Comparison of ENCODE assay signal across 26 mouse cellular contexts in genomic region chr7:78651540-78651939, GRCm38 (mm10).
"Had no signal": no experiment of that assay in that cellular context is flagged by ENCODE, and none has a peak within 500 bp of the region (broad histone marks: within the 10 kb centered on the region; RNA-seq: fewer than 3 reads in every experiment).

No protein-coding gene starts in this region.

- ATAC-seq: hindbrain, embryonic 16.5 days; intestine, embryonic 15.5 days; intestine, postnatal 0 days; liver, postnatal 0 days had no signal

- H3K27ac ChIP-seq: gastrocnemius, adult 2 months; heart, adult 2 months; heart, embryonic 10.5 days; hindbrain, embryonic 10.5 days; hindbrain, embryonic 12.5 days; hindbrain, embryonic 14.5 days; intestine, embryonic 15.5 days; kidney, embryonic 15.5 days; layer of hippocampus, adult 2 months; left cerebral cortex, adult 2 months; limb, embryonic 10.5 days; limb, embryonic 12.5 days; liver, embryonic 13.5 days; liver, embryonic 15.5 days had no signal

- H3K4me3 ChIP-seq: gastrocnemius, adult 2 months; heart, adult 2 months; heart, embryonic 10.5 days; heart, embryonic 12.5 days; hindbrain, embryonic 10.5 days; hindbrain, embryonic 12.5 days; intestine, embryonic 15.5 days; kidney, embryonic 15.5 days; layer of hippocampus, adult 2 months; left cerebral cortex, adult 2 months; limb, embryonic 10.5 days; limb, embryonic 12.5 days; liver, embryonic 13.5 days; liver, embryonic 15.5 days had no signal

- H3K4me1 ChIP-seq: heart, embryonic 10.5 days; heart, embryonic 12.5 days; hindbrain, embryonic 10.5 days; hindbrain, embryonic 12.5 days; intestine, embryonic 15.5 days; kidney, embryonic 15.5 days; limb, embryonic 10.5 days; limb, embryonic 12.5 days; liver, embryonic 13.5 days; liver, embryonic 15.5 days had no signal

- H3K4me2 ChIP-seq: heart, embryonic 12.5 days; hindbrain, embryonic 12.5 days; hindbrain, embryonic 14.5 days; intestine, embryonic 15.5 days; kidney, embryonic 15.5 days; limb, embryonic 12.5 days; liver, embryonic 11.5 days; liver, embryonic 13.5 days; liver, embryonic 15.5 days had no signal

- H3K36me3 ChIP-seq: heart, embryonic 10.5 days; heart, embryonic 12.5 days; hindbrain, embryonic 10.5 days; hindbrain, embryonic 12.5 days; intestine, embryonic 15.5 days; kidney, embryonic 15.5 days; limb, embryonic 10.5 days; limb, embryonic 12.5 days; liver, embryonic 13.5 days; liver, embryonic 15.5 days had no signal

- H3K9ac ChIP-seq: heart, embryonic 12.5 days; hindbrain, embryonic 12.5 days; hindbrain, embryonic 14.5 days; intestine, embryonic 15.5 days; kidney, embryonic 15.5 days; limb, embryonic 12.5 days; liver, embryonic 13.5 days; liver, embryonic 15.5 days; liver, postnatal 0 days had no signal

- H3K27me3 ChIP-seq: heart, embryonic 12.5 days; hindbrain, embryonic 12.5 days; intestine, embryonic 15.5 days; kidney, embryonic 15.5 days; limb, embryonic 12.5 days; liver, embryonic 13.5 days; liver, embryonic 15.5 days had no signal

- DNase-seq: gastrocnemius, adult 2 months; gastrocnemius, postnatal 10 days; gastrocnemius, postnatal 25 days; heart, adult 2 months; heart, postnatal 10 days; heart, postnatal 4 days; kidney, adult 2 months; kidney, postnatal 14 days; liver; liver, embryonic 13.5 days; liver, postnatal 0 days had no signal

- H3K9me3 ChIP-seq: heart, embryonic 10.5 days; heart, embryonic 12.5 days; hindbrain, embryonic 10.5 days; hindbrain, embryonic 12.5 days; intestine, embryonic 15.5 days; kidney, embryonic 15.5 days; limb, embryonic 10.5 days; limb, embryonic 12.5 days; liver, embryonic 13.5 days; liver, embryonic 15.5 days had no signal
